Mouse (Mus musculus) megakaryocyte, embryonic 14.5 days (primary cell): Measurements from ENCODE around the gene Dap. TPM values are rescaled to one million over a fixed set of nuclear protein-coding genes. Genes with fewer than 3 reads are reported as not detected.
A peak's percentile ranks its signal among the peaks of the same experiment; 100 is the strongest.

Experiments
- H3K27me3 ChIP-seq: replicated peaks from 2 replicates; pipeline ENCODE3; 2012; ENCODE audit warnings: inconsistent platforms
- H3K36me3 ChIP-seq: replicated peaks from 2 replicates; pipeline ENCODE3; 2012; ENCODE audit warnings: low read length, inconsistent platforms, mixed read lengths
- H3K4me1 ChIP-seq: 2 replicates; pipeline ENCODE4 v1.6.1; 2012; ENCODE audit warnings: inconsistent platforms
- H3K4me3 ChIP-seq: replicated peaks from 2 replicates; pipeline ENCODE3; 2012; ENCODE audit warnings: moderate library complexity, mild to moderate bottlenecking, inconsistent platforms
- H3K9me3 ChIP-seq: 2 replicates; pipeline ENCODE4 v1.6.1; 2012; ENCODE audit warnings: inconsistent platforms
- FLI1 ChIP-seq: IDR thresholded peaks from 2 replicates; pipeline ENCODE4 v1.6.1; 2012; ENCODE audit warnings: low read length, inconsistent platforms, mixed read lengths
- GATA1 ChIP-seq: IDR thresholded peaks from 3 replicates; pipeline ENCODE4 v1.6.1; 2012; ENCODE audit warnings: mixed read lengths, low read length, inconsistent platforms, borderline replicate concordance
- polyA plus RNA-seq: library from polyadenylated mRNA; stranded (reverse); fragments of >175 nt; gene quantifications from 2 replicates; pipeline ENCODE4 v1.2.3, GENCODE M21; 2012; ENCODE audit warnings: low replicate concordance; ENCODE audit not compliant: insufficient read depth

Gene Dap
- polyA plus RNA-seq, 1 experiment = 178 TPM

GRCm38 (mm10) chr15:31213619-31214270, 10.4 kb upstream of the Dap start:
- no peaks in the 10 kb centered on the region for H3K36me3 ChIP-seq
- H3K4me1 ChIP-seq = no peaks in the 10 kb centered on the region; the same call in 1 of the 2 replicates
- TF ChIP-seq GATA1 (no peak), FLI1 (no peak)
- H3K9me3 ChIP-seq = no peaks in the 10 kb centered on the region
- peaks cover 4% of the 10 kb centered on the region for H3K27me3 ChIP-seq
- H3K4me3 ChIP-seq = no peak overlapping the region

- H3K4me1 ChIP-seq = peaks cover 58% of the 10 kb centered on the region
- peaks cover 7% of the 10 kb centered on the region for H3K36me3 ChIP-seq
- no peaks in the 10 kb centered on the region for H3K9me3 ChIP-seq
- peaks cover 2% of the 10 kb centered on the region for H3K27me3 ChIP-seq
- TF ChIP-seq FLI1 (no peak), GATA1 (no peak)
- no peak overlapping the region for H3K4me3 ChIP-seq
Observed at GRCm38 (mm10) chr15:31222216-31222615, 1.9 kb upstream of the Dap start.

- H3K36me3 ChIP-seq = peaks cover 22% of the 10 kb centered on the region
- TF ChIP-seq GATA1 (no peak), FLI1 (no peak)
- H3K4me1 ChIP-seq = peaks cover 73% of the 10 kb centered on the region
- peaks cover 2% of the 10 kb centered on the region for H3K27me3 ChIP-seq
- H3K4me3 ChIP-seq = peak overlapping the region; percentile 95
- H3K9me3 ChIP-seq = no peaks in the 10 kb centered on the region
Observed at GRCm38 (mm10) chr15:31223596-31224134, 449 bp upstream of the Dap start.

GRCm38 (mm10) chr15:31224806-31225642, 910 bp downstream of the Dap start:
- Histone ChIP-seq H3K4me3 (peak overlapping the region; percentile 95), H3K4me1 (peaks cover 68% of the 10 kb centered on the region), H3K27me3 (no peaks in the 10 kb centered on the region), H3K36me3 (peaks cover 31% of the 10 kb centered on the region), H3K9me3 (no peaks in the 10 kb centered on the region)
- TF ChIP-seq FLI1 (no peak), GATA1 (no peak)

GRCm38 (mm10) chr15:31225643-31226325, 1.7 kb downstream of the Dap start:
- peak overlapping the region; percentile 95 for H3K4me3 ChIP-seq
- no peak for TF ChIP-seq FLI1
- no peak for TF ChIP-seq GATA1

GRCm38 (mm10) chr15:31226464-31226863, 2.4 kb downstream of the Dap start:
- H3K4me1 ChIP-seq = peaks cover 71% of the 10 kb centered on the region
- H3K27me3 ChIP-seq = no peaks in the 10 kb centered on the region
- H3K4me3 ChIP-seq = peak overlapping the region; percentile 77
- no peak for TF ChIP-seq FLI1
- no peak for TF ChIP-seq GATA1
- H3K36me3 ChIP-seq = peaks cover 46% of the 10 kb centered on the region
- H3K9me3 ChIP-seq = no peaks in the 10 kb centered on the region

More at GRCm38 (mm10) chr15:31225643-31226325, 1.7 kb downstream of the Dap start:
- Histone ChIP-seq H3K4me1 (peaks cover 66% of the 10 kb centered on the region), H3K27me3 (no peaks in the 10 kb centered on the region), H3K36me3 (peaks cover 39% of the 10 kb centered on the region), H3K9me3 (no peaks in the 10 kb centered on the region)

GRCm38 (mm10) chr15:31227793-31228192, 3.7 kb downstream of the Dap start:
- Histone ChIP-seq H3K27me3 (no peaks in the 10 kb centered on the region), H3K36me3 (peaks cover 58% of the 10 kb centered on the region), H3K4me1 (peaks cover 71% of the 10 kb centered on the region), H3K4me3 (peak overlapping the region; percentile 42), H3K9me3 (no peaks in the 10 kb centered on the region)
- no peak for TF ChIP-seq FLI1

GRCm38 (mm10) chr15:31233006-31233405, 8.9 kb downstream of the Dap start:
- no peak overlapping the region for H3K4me3 ChIP-seq
- peaks cover 95% of the 10 kb centered on the region for H3K36me3 ChIP-seq
- H3K9me3 ChIP-seq = no peaks in the 10 kb centered on the region
- H3K4me1 ChIP-seq = peaks cover 81% of the 10 kb centered on the region
- H3K27me3 ChIP-seq = no peaks in the 10 kb centered on the region
- no peak for TF ChIP-seq FLI1
- TF ChIP-seq GATA1 = no peak

GRCm38 (mm10) chr15:31235794-31236548, 11.9 kb downstream of the Dap start:
- H3K9me3 ChIP-seq = no peaks in the 10 kb centered on the region
- peaks cover 99% of the 10 kb centered on the region for H3K36me3 ChIP-seq
- H3K4me1 ChIP-seq = peaks cover 84% of the 10 kb centered on the region
- H3K4me3 ChIP-seq = peak overlapping the region; percentile 48
- H3K27me3 ChIP-seq = no peaks in the 10 kb centered on the region
- TF ChIP-seq FLI1 (no peak), GATA1 (no peak)
